Mouse (Mus musculus): ENCODE measurements at regions not wholly inside any gene's neighbourhood (a gene's known extent, or its start where the extent isn't known, plus 50 kb on each side); places are given as distances from the start of the nearest gene placed in this dataset.

- ATAC-seq (ENCODE audit: insufficient read depth, low read depth): no peak
- Histone ChIP-seq H3K4me1 (ENCODE audit: control insufficient read depth, insufficient read depth) (peaks cover 9% of the 10 kb centered on the region; the same call in 1 of the 2 replicates), H3K4me3 (ENCODE audit: low read depth, low read length) (no peak overlapping the region), H3K27me3 (ENCODE audit: control insufficient read depth, insufficient read depth, low read length) (0 out of 2 replicates have a peak, but pooled peaks cover 4% of the 10 kb centered on the region), H3K36me3 (replicated peaks; ENCODE audit: control insufficient read depth, insufficient read depth, low read length) (no peaks in the 10 kb centered on the region), H3K9me3 (replicated peaks; ENCODE audit: control insufficient read depth, low read length) (no peaks in the 10 kb centered on the region), H3K27ac (ENCODE audit: low read depth) (no peak overlapping the region), H3K4me2 (ENCODE audit: low read depth, low read length) (no peak overlapping the region), H3K9ac (replicated peaks; ENCODE audit: low read depth, low read length) (no peak overlapping the region)
- no peak for DNase-seq (ENCODE audit: low spot score)
- WGBS: 82% methylated on average over 4 of the region's 4 CpGs
- TF ChIP-seq CTCF (IDR thresholded peaks at IDR 0.05; ENCODE audit: low read depth) (no peak), EP300 (IDR thresholded peaks at IDR 0.05; ENCODE audit: low read depth) (no peak)
These were observed 131.1 kb downstream of the Rybp start for GRCm38 (mm10) chr6:100156163-100156562.

DNA sequence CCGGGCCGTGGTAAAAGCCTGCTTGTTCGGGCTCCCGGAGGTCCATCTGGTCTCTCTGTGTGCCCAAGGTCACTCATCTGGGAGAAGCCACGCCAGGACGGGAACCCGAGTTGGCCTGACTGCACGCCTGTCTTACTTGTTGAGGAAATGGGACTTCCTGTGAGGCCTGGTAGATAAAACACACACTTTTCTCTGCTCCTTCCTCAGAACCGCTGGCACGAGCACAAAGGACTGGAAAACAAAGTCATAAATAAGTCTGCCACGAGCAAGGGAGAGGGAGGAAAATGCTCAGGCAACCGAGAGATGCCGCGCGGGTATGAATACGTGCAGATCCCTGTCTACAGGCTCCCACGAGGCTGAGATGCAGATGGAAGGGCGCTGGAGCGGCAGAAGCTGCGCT lies 131.6 kb downstream of the Rybp start:
- H3K4me1 ChIP-seq (ENCODE audit: control insufficient read depth, insufficient read depth): peaks cover 9% of the 10 kb centered on the region; the same call in 1 of the 2 replicates
- 55% methylated on average over 20 of the region's 20 CpGs for WGBS
- 0 out of 2 replicates have a peak, but pooled peaks have one; percentile 14 for ATAC-seq (ENCODE audit: insufficient read depth, low read depth)
- 0 out of 2 replicates have a peak, but pooled peaks cover 6% of the 10 kb centered on the region for H3K27me3 ChIP-seq (ENCODE audit: control insufficient read depth, insufficient read depth, low read length)
- no peak overlapping the region for H3K4me2 ChIP-seq (ENCODE audit: low read depth, low read length)
- H3K4me3 ChIP-seq (ENCODE audit: low read depth, low read length): no peak overlapping the region
- no peaks in the 10 kb centered on the region for H3K36me3 ChIP-seq (replicated peaks; ENCODE audit: control insufficient read depth, insufficient read depth, low read length)
- H3K9ac ChIP-seq (replicated peaks; ENCODE audit: low read depth, low read length): no peak overlapping the region
- no peak for DNase-seq (ENCODE audit: low spot score)
- H3K9me3 ChIP-seq (replicated peaks; ENCODE audit: control insufficient read depth, low read length): no peaks in the 10 kb centered on the region
- TF ChIP-seq EP300 (IDR thresholded peaks at IDR 0.05; ENCODE audit: low read depth) (no peak), CTCF (IDR thresholded peaks at IDR 0.05; ENCODE audit: low read depth) (no peak)
- H3K27ac ChIP-seq (ENCODE audit: low read depth): no peak overlapping the region

DNA sequence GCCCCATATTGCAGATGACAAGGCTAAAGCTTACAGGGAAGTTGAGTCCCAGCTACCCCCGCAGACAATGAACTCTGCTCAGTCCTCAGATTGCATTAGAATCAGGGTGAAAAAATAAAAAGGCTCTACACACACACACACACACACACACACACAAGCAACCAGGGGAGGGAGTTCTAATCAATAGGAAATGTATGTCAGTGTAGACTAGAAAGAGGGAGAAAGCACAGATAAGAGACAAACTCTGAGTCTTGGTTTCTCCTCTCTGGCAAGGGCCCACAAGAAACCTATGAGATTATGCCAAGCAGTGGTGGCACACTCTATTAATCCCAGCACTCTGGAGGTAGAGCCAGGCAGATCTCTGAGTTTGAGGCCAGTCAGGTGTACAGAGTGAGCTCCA lies 135.8 kb downstream of the Rybp start:
- Histone ChIP-seq H3K27me3 (ENCODE audit: control insufficient read depth, insufficient read depth, low read length) (0 out of 2 replicates have a peak, but pooled peaks cover 6% of the 10 kb centered on the region), H3K9me3 (replicated peaks; ENCODE audit: control insufficient read depth, low read length) (no peaks in the 10 kb centered on the region), H3K4me2 (ENCODE audit: low read depth, low read length) (no peak overlapping the region), H3K4me3 (ENCODE audit: low read depth, low read length) (no peak overlapping the region), H3K36me3 (replicated peaks; ENCODE audit: control insufficient read depth, insufficient read depth, low read length) (no peaks in the 10 kb centered on the region), H3K4me1 (ENCODE audit: control insufficient read depth, insufficient read depth) (peaks cover 16% of the 10 kb centered on the region), H3K27ac (ENCODE audit: low read depth) (no peak overlapping the region), H3K9ac (replicated peaks; ENCODE audit: low read depth, low read length) (no peak overlapping the region)
- 72% methylated on average over 1 of the region's 1 CpGs for WGBS
- DNase-seq (ENCODE audit: low spot score): no peak
- TF ChIP-seq CTCF (IDR thresholded peaks at IDR 0.05; ENCODE audit: low read depth) (no peak), EP300 (IDR thresholded peaks at IDR 0.05; ENCODE audit: low read depth) (no peak)
- ATAC-seq (ENCODE audit: insufficient read depth, low read depth): no peak

- no peak overlapping the region for H3K9ac ChIP-seq (replicated peaks; ENCODE audit: low read depth, low read length)
- no peak overlapping the region for H3K4me2 ChIP-seq (ENCODE audit: low read depth, low read length)
- no peaks in the 10 kb centered on the region for H3K36me3 ChIP-seq (replicated peaks; ENCODE audit: control insufficient read depth, insufficient read depth, low read length)
- TF ChIP-seq CTCF (IDR thresholded peaks at IDR 0.05; ENCODE audit: low read depth) (peak; percentile 34), EP300 (IDR thresholded peaks at IDR 0.05; ENCODE audit: low read depth) (no peak)
- H3K4me1 ChIP-seq (ENCODE audit: control insufficient read depth, insufficient read depth): peaks cover 14% of the 10 kb centered on the region
- no peak overlapping the region for H3K27ac ChIP-seq (ENCODE audit: low read depth)
- ATAC-seq (ENCODE audit: insufficient read depth, low read depth) (no peak), DNase-seq (ENCODE audit: low spot score) (no peak)
- no peak overlapping the region for H3K4me3 ChIP-seq (ENCODE audit: low read depth, low read length)
- WGBS: 33% methylated on average over 6 of the region's 6 CpGs
- H3K9me3 ChIP-seq (replicated peaks; ENCODE audit: control insufficient read depth, low read length): no peaks in the 10 kb centered on the region
- H3K27me3 ChIP-seq (ENCODE audit: control insufficient read depth, insufficient read depth, low read length): 0 out of 2 replicates have a peak, but pooled peaks cover 11% of the 10 kb centered on the region
These were observed 136.5 kb downstream of the Rybp start for GRCm38 (mm10) chr6:100150703-100151208.

DNA sequence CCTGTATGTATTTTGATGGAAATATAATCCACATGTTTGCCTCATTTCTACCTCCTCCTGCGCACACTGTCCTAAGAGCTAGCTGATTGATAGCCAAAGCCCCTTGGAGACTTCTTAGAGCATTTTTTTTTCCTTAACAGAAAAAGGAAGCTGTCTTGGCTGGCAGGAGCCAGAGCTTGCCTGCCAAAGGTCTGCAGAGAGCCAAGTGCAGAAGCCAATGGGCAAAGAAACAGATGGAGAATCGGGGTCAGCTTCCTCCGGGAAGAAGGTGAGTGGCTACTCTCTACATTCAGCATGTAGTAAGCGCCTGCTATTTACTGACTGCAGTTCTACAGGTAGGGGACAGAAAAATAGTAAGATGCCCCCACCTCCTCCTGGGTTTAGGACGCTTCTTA lies 137.8 kb downstream of the Rybp start:
- H3K4me2 ChIP-seq (ENCODE audit: low read depth, low read length): no peak overlapping the region
- H3K27me3 ChIP-seq (ENCODE audit: control insufficient read depth, insufficient read depth, low read length): 0 out of 2 replicates have a peak, but pooled peaks cover 11% of the 10 kb centered on the region
- WGBS: 80% methylated on average over 5 of the region's 5 CpGs

More for the DNA sequence above, 137.8 kb downstream of the Rybp start:
- TF ChIP-seq EP300 (IDR thresholded peaks at IDR 0.05; ENCODE audit: low read depth) (no peak), CTCF (IDR thresholded peaks at IDR 0.05; ENCODE audit: low read depth) (no peak)
- no peak overlapping the region for H3K27ac ChIP-seq (ENCODE audit: low read depth)
- H3K4me1 ChIP-seq (ENCODE audit: control insufficient read depth, insufficient read depth): peaks cover 14% of the 10 kb centered on the region
- DNase-seq (ENCODE audit: low spot score): no peak
- H3K36me3 ChIP-seq (replicated peaks; ENCODE audit: control insufficient read depth, insufficient read depth, low read length): no peaks in the 10 kb centered on the region
- H3K9me3 ChIP-seq (replicated peaks; ENCODE audit: control insufficient read depth, low read length): no peaks in the 10 kb centered on the region
- no peak for ATAC-seq (ENCODE audit: insufficient read depth, low read depth)
- H3K9ac ChIP-seq (replicated peaks; ENCODE audit: low read depth, low read length): no peak overlapping the region
- H3K4me3 ChIP-seq (ENCODE audit: low read depth, low read length): no peak overlapping the region
